Mouse (Mus musculus): Measurements from ENCODE around the gene Hsf2bp.

- no peak for TF ChIP-seq CTCF (IDR thresholded peaks at IDR 0.05; ENCODE audit: low read depth)
- no peak for TF ChIP-seq EP300 (IDR thresholded peaks at IDR 0.05; ENCODE audit: low read depth)
Measured at GRCm38 (mm10) chr17:31983491-31983890, 52.7 kb downstream of the Hsf2bp start.
